11 mouse cellular contexts compared by ENCODE assay signal in the genomic region with DNA sequence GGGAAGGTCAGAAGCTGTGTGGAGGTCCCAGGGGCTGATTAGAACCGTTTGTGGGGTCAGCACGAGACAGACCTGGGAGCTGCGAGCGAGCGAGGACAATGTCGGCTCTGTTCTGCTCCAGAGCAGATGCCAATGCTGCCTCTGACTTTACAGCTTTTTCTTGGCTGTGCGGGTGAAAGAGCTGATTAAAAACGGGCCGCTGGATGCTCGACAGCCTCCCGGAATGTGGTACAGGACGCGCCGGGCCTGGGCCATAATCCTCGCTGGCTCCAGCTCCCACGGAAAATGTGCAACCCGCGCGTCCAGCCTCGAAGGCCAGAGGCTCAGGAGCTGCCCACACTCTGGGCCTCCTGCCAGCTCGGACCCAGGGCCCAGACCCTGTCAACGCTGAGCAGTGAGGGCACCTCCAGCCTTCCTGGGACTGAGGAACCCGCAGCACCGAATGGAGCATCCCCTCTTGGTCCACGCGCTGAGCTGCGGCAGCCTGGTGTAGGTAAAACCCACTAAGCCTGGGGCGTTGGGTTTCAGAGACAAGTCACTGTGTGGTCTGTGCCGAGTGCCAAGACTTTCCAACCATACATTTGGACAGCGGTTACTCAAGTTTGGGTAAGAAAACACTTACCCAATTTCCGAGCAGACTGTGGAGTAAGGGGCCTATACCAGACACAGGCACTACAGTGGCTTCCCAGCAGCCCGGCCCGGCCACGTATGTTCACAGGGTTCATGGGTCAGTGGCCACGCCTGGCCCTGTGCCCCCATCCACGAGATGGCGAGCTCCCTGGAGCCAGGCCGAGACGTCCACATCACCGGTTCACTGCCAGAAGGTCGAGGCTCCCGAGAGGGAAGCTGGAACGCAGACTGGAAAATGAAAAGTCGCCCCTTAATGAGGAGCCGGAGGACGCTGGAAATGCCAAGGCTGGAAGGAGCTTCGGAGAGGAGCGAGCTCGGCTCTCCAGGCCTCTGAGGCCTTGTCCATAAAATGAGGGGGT.
DNase-seq lines count a peak whose midpoint lies in the region; ATAC-seq lines count a peak whose summit lies in the region.
"Had no signal": no experiment of that assay in that cellular context is flagged by ENCODE, and none has a peak within 500 bp of the region (broad histone marks: within the 10 kb centered on the region; RNA-seq: fewer than 3 reads in every experiment).

No protein-coding gene starts in this region.

- ATAC-seq in forebrain, embryonic 12.5 days (ENCODE audit: low FRiP score): no peak
- ATAC-seq in forebrain, embryonic 13.5 days: no peak
- ATAC-seq in lung, embryonic 16.5 days (ENCODE audit: low read depth): peak; percentile 57
- peak; percentile 80 for ATAC-seq in embryonic facial prominence, embryonic 13.5 days (ENCODE audit: insufficient number of reproducible peaks, insufficient read depth, low FRiP score, low TSS enrichment, low read depth)
- ATAC-seq in neural tube, embryonic 12.5 days (ENCODE audit: low FRiP score, low read depth): no peak
- ATAC-seq in cerebellum, adult (ENCODE audit: insufficient number of reproducible peaks, low FRiP score, low TSS enrichment): no peak

- H3K9ac ChIP-seq in forebrain, embryonic 12.5 days: no peak overlapping the region
- H3K9ac ChIP-seq in forebrain, embryonic 13.5 days: no peak overlapping the region
- no peak overlapping the region for H3K9ac ChIP-seq in lung, embryonic 16.5 days (ENCODE audit: low read length)
- peak overlapping the region; percentile 44; the same call in 1 of the 2 replicates for H3K9ac ChIP-seq in embryonic facial prominence, embryonic 13.5 days
- 0 out of 2 replicates have a peak overlapping the region, but pooled peaks have one; percentile 13 for H3K9ac ChIP-seq in neural tube, embryonic 12.5 days
- H3K9ac ChIP-seq: stomach, embryonic 15.5 days had no signal

- no peaks in the 10 kb centered on the region for H3K9me3 ChIP-seq in forebrain, embryonic 12.5 days
- no peaks in the 10 kb centered on the region for H3K9me3 ChIP-seq in forebrain, embryonic 13.5 days (replicated peaks)
- H3K9me3 ChIP-seq in lung, embryonic 16.5 days (ENCODE audit: control insufficient read depth, low read length): no peaks in the 10 kb centered on the region
- no peaks in the 10 kb centered on the region for H3K9me3 ChIP-seq in embryonic facial prominence, embryonic 13.5 days
- no peaks in the 10 kb centered on the region for H3K9me3 ChIP-seq in neural tube, embryonic 12.5 days
- H3K9me3 ChIP-seq: stomach, embryonic 15.5 days had no signal

- intact Hi-C loops in gastrocnemius, postnatal 36 days (cut with DNase I): no loop called here

- no peak overlapping the region for H3K4me3 ChIP-seq in forebrain, embryonic 12.5 days (replicated peaks)
- no peak overlapping the region for H3K4me3 ChIP-seq in forebrain, embryonic 13.5 days
- H3K4me3 ChIP-seq in lung, embryonic 16.5 days (ENCODE audit: low read length): no peak overlapping the region
- H3K4me3 ChIP-seq in embryonic facial prominence, embryonic 13.5 days: no peak overlapping the region
- no peak overlapping the region for H3K4me3 ChIP-seq in neural tube, embryonic 12.5 days
- H3K4me3 ChIP-seq: stomach, embryonic 15.5 days had no signal

- no peaks in the 10 kb centered on the region for H3K36me3 ChIP-seq in forebrain, embryonic 12.5 days (replicated peaks)
- no peaks in the 10 kb centered on the region for H3K36me3 ChIP-seq in forebrain, embryonic 13.5 days (ENCODE audit: poor library complexity, severe bottlenecking)
- no peaks in the 10 kb centered on the region for H3K36me3 ChIP-seq in lung, embryonic 16.5 days (ENCODE audit: control insufficient read depth, insufficient read depth, low read length)
- H3K36me3 ChIP-seq in embryonic facial prominence, embryonic 13.5 days: no peaks in the 10 kb centered on the region
- no peaks in the 10 kb centered on the region for H3K36me3 ChIP-seq in neural tube, embryonic 12.5 days
- H3K36me3 ChIP-seq: stomach, embryonic 15.5 days had no signal

- no peaks in the 10 kb centered on the region for H3K4me1 ChIP-seq in forebrain, embryonic 12.5 days
- H3K4me1 ChIP-seq in forebrain, embryonic 13.5 days: no peaks in the 10 kb centered on the region
- 0 out of 2 replicates have a peak, but pooled peaks cover 2% of the 10 kb centered on the region for H3K4me1 ChIP-seq in lung, embryonic 16.5 days (replicated peaks; ENCODE audit: control insufficient read depth, insufficient read depth, low read length)
- peaks cover 26% of the 10 kb centered on the region for H3K4me1 ChIP-seq in embryonic facial prominence, embryonic 13.5 days
- peaks cover 5% of the 10 kb centered on the region; the same call in 1 of the 2 replicates for H3K4me1 ChIP-seq in neural tube, embryonic 12.5 days
- H3K4me1 ChIP-seq: stomach, embryonic 15.5 days had no signal

- H3K27ac ChIP-seq in forebrain, embryonic 12.5 days: 0 out of 2 replicates have a peak overlapping the region, but pooled peaks have one; percentile 13
- no peak overlapping the region for H3K27ac ChIP-seq in forebrain, embryonic 13.5 days
- peak overlapping the region; percentile 63 for H3K27ac ChIP-seq in lung, embryonic 16.5 days (ENCODE audit: low read length)
- peak overlapping the region; percentile 93 for H3K27ac ChIP-seq in embryonic facial prominence, embryonic 13.5 days
- no peak overlapping the region for H3K27ac ChIP-seq in neural tube, embryonic 12.5 days
- H3K27ac ChIP-seq: stomach, embryonic 15.5 days had no signal

- 74% methylated on average over 49 of the region's 49 CpGs for WGBS in forebrain, embryonic 12.5 days
- 75% methylated on average over 49 of the region's 49 CpGs for WGBS in forebrain, embryonic 13.5 days
- WGBS in lung, embryonic 16.5 days: 68% methylated on average over 49 of the region's 49 CpGs
- 39% methylated on average over 49 of the region's 49 CpGs for WGBS in embryonic facial prominence, embryonic 13.5 days
- WGBS in neural tube, embryonic 12.5 days: 72% methylated on average over 49 of the region's 49 CpGs

- H3K27me3 ChIP-seq in forebrain, embryonic 12.5 days: no peaks in the 10 kb centered on the region
- no peaks in the 10 kb centered on the region for H3K27me3 ChIP-seq in forebrain, embryonic 13.5 days
- H3K27me3 ChIP-seq in lung, embryonic 16.5 days (ENCODE audit: control insufficient read depth, insufficient read depth, low read depth, low read length): no peaks in the 10 kb centered on the region
- H3K27me3 ChIP-seq in embryonic facial prominence, embryonic 13.5 days: no peaks in the 10 kb centered on the region
- H3K27me3 ChIP-seq in neural tube, embryonic 12.5 days (replicated peaks): no peaks in the 10 kb centered on the region
- H3K27me3 ChIP-seq: stomach, embryonic 15.5 days had no signal

- no peak overlapping the region for H3K4me2 ChIP-seq in forebrain, embryonic 12.5 days
- H3K4me2 ChIP-seq in forebrain, embryonic 13.5 days: no peak overlapping the region
- no peak overlapping the region for H3K4me2 ChIP-seq in lung, embryonic 16.5 days (ENCODE audit: low read depth, low read length)
- H3K4me2 ChIP-seq in embryonic facial prominence, embryonic 13.5 days: peak overlapping the region; percentile 7
- no peak overlapping the region for H3K4me2 ChIP-seq in neural tube, embryonic 12.5 days (replicated peaks)
- H3K4me2 ChIP-seq: stomach, embryonic 15.5 days had no signal

- no peak for DNase-seq in lung, postnatal 36 days
- no peak for DNase-seq in gastrocnemius, postnatal 36 days
- DNase-seq: cerebellum, adult 11 months; kidney, postnatal 4 days had no signal

Comparison
In these comparisons a context has a peak if more than half of its experiments do, and no peak if none do; other contexts are left out.
1. H3K27ac ChIP-seq: peak in forebrain, embryonic 12.5 days (single experiment), lung, embryonic 16.5 days (single experiment) and embryonic facial prominence, embryonic 13.5 days (single experiment); none in forebrain, embryonic 13.5 days (single experiment) and neural tube, embryonic 12.5 days (single experiment).
2. ATAC-seq: peak in lung, embryonic 16.5 days (single experiment) and embryonic facial prominence, embryonic 13.5 days (single experiment); none in forebrain, embryonic 12.5 days (single experiment), forebrain, embryonic 13.5 days (single experiment), neural tube, embryonic 12.5 days (single experiment) and cerebellum, adult (single experiment).
3. H3K9ac ChIP-seq: peak in embryonic facial prominence, embryonic 13.5 days (single experiment) and neural tube, embryonic 12.5 days (single experiment); none in forebrain, embryonic 12.5 days (single experiment), forebrain, embryonic 13.5 days (single experiment) and lung, embryonic 16.5 days (single experiment).